Mouse (Mus musculus): ENCODE results near the gene Mt1.

DNA sequence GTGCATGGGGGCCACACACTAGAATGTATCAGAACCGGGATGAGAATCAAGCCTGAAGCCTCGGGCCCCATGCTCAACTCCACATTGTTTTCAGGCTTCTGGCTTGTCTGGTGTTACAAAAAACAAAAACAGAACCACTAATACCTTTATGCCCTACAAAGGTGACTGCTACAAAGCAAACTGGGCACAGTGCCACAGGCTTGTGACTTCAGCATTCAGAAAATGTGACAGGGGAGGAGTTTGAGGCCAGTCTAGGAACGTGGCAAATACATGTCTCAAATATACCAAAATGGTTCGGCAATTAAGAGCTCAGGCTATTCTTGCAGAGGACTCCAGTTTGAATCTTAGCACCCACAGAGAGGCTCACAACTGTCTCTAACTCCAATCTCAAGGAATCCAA is 22.8 kb upstream of the Mt1 start:
- TF ChIP-seq CTCF (IDR thresholded peaks at IDR 0.05; ENCODE audit: extremely low read depth, insufficient read depth, insufficient read length, insufficient replicate concordance) (no peak), POLR2A (IDR thresholded peaks at IDR 0.05; ENCODE audit: low read depth, low read length) (no peak)
